Mouse (Mus musculus): ENCODE results near the gene Mrpl16. TPM values are rescaled to one million over a fixed set of nuclear protein-coding genes. Genes with fewer than 3 reads are reported as not detected.
A peak's percentile ranks its signal among the peaks of the same experiment; 100 is the strongest.

The Mrpl16 gene
- total and polyA plus RNA-seq, 3 experiments, result 27.1 to 91.4 (median 53.1) TPM

GRCm38 (mm10) chr19:11814742-11815333, 44.6 kb downstream of the Mrpl16 start:
- DNase-seq (ENCODE audit: low spot score), result no peak
- TF ChIP-seq TAL1 (conservative IDR thresholded peaks at IDR 0.05; ENCODE audit: low read depth, low read length) (no peak), GATA2 (IDR thresholded peaks at IDR 0.05; ENCODE audit: borderline replicate concordance, low read depth, low read length) (no peak), CTCF (IDR thresholded peaks at IDR 0.05; ENCODE audit: low read depth, low read length) (no peak), POLR2AphosphoS5 (IDR thresholded peaks at IDR 0.05; ENCODE audit: insufficient replicate concordance, low read depth, low read length) (no peak), GATA1 (IDR thresholded peaks at IDR 0.05; ENCODE audit: borderline replicate concordance, low read length) (no peak)
- H3K36me3 ChIP-seq (replicated peaks), result no peaks in the 10 kb centered on the region
- no peaks in the 10 kb centered on the region for H3K9me3 ChIP-seq (replicated peaks)
- peaks cover 39% of the 10 kb centered on the region for H3K27me3 ChIP-seq (ENCODE audit: insufficient read depth, low read length)
- H3K4me1 ChIP-seq (ENCODE audit: insufficient read depth, low read depth, low read length), result no peaks in the 10 kb centered on the region
- ATAC-seq (ENCODE audit: extremely low read depth, insufficient number of reproducible peaks, low FRiP score, poor library complexity, severe bottlenecking), result no peak
- no peak overlapping the region for H3K4me3 ChIP-seq (ENCODE audit: low read depth, low read length)

GRCm38 (mm10) chr19:11816706-11817105, 46.5 kb downstream of the Mrpl16 start:
- Histone ChIP-seq H3K4me3 (ENCODE audit: low read depth, low read length) (no peak overlapping the region), H3K4me1 (ENCODE audit: insufficient read depth, low read depth, low read length) (no peaks in the 10 kb centered on the region), H3K36me3 (replicated peaks) (no peaks in the 10 kb centered on the region), H3K9me3 (replicated peaks) (no peaks in the 10 kb centered on the region), H3K27me3 (ENCODE audit: insufficient read depth, low read length) (peaks cover 33% of the 10 kb centered on the region)
- TF ChIP-seq CTCF (IDR thresholded peaks at IDR 0.05; ENCODE audit: low read depth, low read length), result no peak
- TF ChIP-seq POLR2AphosphoS5 (IDR thresholded peaks at IDR 0.05; ENCODE audit: insufficient replicate concordance, low read depth, low read length), result no peak
- TF ChIP-seq GATA1 (IDR thresholded peaks at IDR 0.05; ENCODE audit: borderline replicate concordance, low read length), result no peak
- no peak for TF ChIP-seq TAL1 (conservative IDR thresholded peaks at IDR 0.05; ENCODE audit: low read depth, low read length)
- no peak for TF ChIP-seq GATA2 (IDR thresholded peaks at IDR 0.05; ENCODE audit: borderline replicate concordance, low read depth, low read length)
- no peak for ATAC-seq (ENCODE audit: extremely low read depth, insufficient number of reproducible peaks, low FRiP score, poor library complexity, severe bottlenecking)
- no peak for DNase-seq (ENCODE audit: low spot score)

GRCm38 (mm10) chr19:11817586-11817985, 47.4 kb downstream of the Mrpl16 start:
- no peak overlapping the region for H3K4me3 ChIP-seq (ENCODE audit: low read depth, low read length)
- no peaks in the 10 kb centered on the region for H3K4me1 ChIP-seq (ENCODE audit: insufficient read depth, low read depth, low read length)
- DNase-seq (ENCODE audit: low spot score) (no peak), ATAC-seq (ENCODE audit: extremely low read depth, insufficient number of reproducible peaks, low FRiP score, poor library complexity, severe bottlenecking) (no peak)
- H3K9me3 ChIP-seq (replicated peaks), result no peaks in the 10 kb centered on the region
- TF ChIP-seq GATA1 (IDR thresholded peaks at IDR 0.05; ENCODE audit: borderline replicate concordance, low read length), result no peak
- TF ChIP-seq GATA2 (IDR thresholded peaks at IDR 0.05; ENCODE audit: borderline replicate concordance, low read depth, low read length), result no peak
- TF ChIP-seq CTCF (IDR thresholded peaks at IDR 0.05; ENCODE audit: low read depth, low read length), result no peak
- TF ChIP-seq TAL1 (conservative IDR thresholded peaks at IDR 0.05; ENCODE audit: low read depth, low read length), result no peak
- TF ChIP-seq POLR2AphosphoS5 (IDR thresholded peaks at IDR 0.05; ENCODE audit: insufficient replicate concordance, low read depth, low read length), result no peak
- H3K36me3 ChIP-seq (replicated peaks), result no peaks in the 10 kb centered on the region
- peaks cover 33% of the 10 kb centered on the region for H3K27me3 ChIP-seq (ENCODE audit: insufficient read depth, low read length)

DNA sequence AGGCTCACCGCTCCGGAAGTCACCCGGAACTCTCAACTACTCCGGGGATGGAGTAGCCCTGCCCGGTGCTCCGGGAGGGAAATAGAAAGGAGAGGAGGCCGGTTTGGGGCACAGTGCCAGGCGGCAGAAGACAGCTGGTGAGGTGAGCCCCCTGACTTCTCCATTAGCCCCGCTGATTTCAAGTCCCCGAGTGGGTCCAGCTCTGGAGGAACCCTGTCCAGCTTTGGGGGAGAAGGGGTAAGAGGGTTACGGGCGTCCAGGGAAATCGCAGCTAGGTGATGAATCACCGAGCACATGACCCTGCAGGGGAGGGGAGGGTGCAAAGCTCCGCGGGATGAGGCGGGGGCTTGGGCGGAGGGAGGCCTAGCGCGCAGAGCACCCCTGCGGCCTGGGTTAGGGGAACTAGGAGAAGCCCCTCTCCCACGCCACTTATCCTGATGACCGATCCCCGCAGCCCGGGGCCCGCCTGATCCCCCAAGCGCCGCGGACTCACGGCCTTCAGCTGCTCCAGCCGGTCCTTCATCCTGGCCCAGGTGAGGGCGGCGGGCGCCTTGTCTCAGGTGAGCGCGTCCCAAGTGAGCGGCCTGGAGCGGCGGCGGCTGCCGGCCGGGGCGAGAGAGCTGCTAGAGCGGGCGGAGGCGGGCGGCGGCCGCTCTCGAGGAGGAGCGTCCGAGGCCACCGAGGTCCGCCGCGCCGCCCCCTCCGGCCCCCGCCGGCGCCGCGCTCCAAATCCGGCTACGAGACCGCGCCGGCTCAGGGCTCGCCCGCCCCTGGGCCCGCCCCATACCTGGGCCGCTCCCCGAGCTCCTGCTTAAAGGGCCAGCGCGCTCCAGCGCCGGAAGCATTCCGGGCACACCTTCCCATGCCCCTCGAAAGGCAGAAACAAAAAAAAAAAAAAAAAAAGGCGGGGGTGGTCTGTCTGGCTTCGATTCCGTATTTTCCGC, 48.3 kb downstream of the Mrpl16 start:
- no peak overlapping the region for H3K4me3 ChIP-seq (ENCODE audit: low read depth, low read length)
- peaks cover 31% of the 10 kb centered on the region for H3K27me3 ChIP-seq (ENCODE audit: insufficient read depth, low read length)
- no peak for DNase-seq (ENCODE audit: low spot score)
- no peak for ATAC-seq (ENCODE audit: extremely low read depth, insufficient number of reproducible peaks, low FRiP score, poor library complexity, severe bottlenecking)
- H3K4me1 ChIP-seq (ENCODE audit: insufficient read depth, low read depth, low read length), result no peaks in the 10 kb centered on the region
- TF ChIP-seq POLR2AphosphoS5 (IDR thresholded peaks at IDR 0.05; ENCODE audit: insufficient replicate concordance, low read depth, low read length) (no peak), GATA1 (IDR thresholded peaks at IDR 0.05; ENCODE audit: borderline replicate concordance, low read length) (no peak), GATA2 (IDR thresholded peaks at IDR 0.05; ENCODE audit: borderline replicate concordance, low read depth, low read length) (no peak), CTCF (IDR thresholded peaks at IDR 0.05; ENCODE audit: low read depth, low read length) (no peak), TAL1 (conservative IDR thresholded peaks at IDR 0.05; ENCODE audit: low read depth, low read length) (no peak)
- no peaks in the 10 kb centered on the region for H3K9me3 ChIP-seq (replicated peaks)
- H3K36me3 ChIP-seq (replicated peaks), result no peaks in the 10 kb centered on the region

DNA sequence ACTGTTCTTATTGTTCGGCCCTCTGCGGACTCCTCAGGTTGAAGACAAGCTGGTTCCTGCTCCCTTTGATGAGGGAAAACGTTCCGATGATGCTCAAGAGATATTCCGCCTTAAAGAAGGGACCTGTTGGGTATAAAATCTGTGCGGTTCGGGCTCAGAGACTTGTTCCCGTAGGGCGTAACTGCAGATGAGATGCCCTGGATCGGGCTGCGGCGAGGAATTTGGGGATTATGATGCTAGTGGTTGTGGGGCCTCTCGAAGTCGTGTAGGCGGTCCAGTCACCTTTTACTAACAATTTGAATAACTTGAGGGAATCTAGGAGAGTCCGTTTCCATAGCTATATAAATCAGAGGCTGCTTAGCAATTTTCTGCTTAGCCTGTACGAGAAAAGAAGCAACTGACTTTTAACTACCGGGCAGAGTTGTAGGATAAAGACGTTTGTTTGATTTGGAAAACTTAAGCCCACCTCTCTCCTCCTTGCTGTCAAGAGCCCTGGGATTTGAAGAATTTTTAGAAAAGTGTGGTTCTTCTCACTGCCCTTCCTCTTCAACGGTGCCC, 49.0 kb downstream of the Mrpl16 start, which contains the start of gene Stx3:
Gene Stx3, minus strand, starts transcription at position 261 of the 558 bp plus-strand sequence.
- no peak for DNase-seq (ENCODE audit: low spot score)
- Histone ChIP-seq H3K36me3 (replicated peaks) (no peaks in the 10 kb centered on the region), H3K4me1 (ENCODE audit: insufficient read depth, low read depth, low read length) (no peaks in the 10 kb centered on the region), H3K9me3 (replicated peaks) (no peaks in the 10 kb centered on the region), H3K27me3 (ENCODE audit: insufficient read depth, low read length) (peaks cover 23% of the 10 kb centered on the region), H3K4me3 (ENCODE audit: low read depth, low read length) (no peak within 1 kb of the TSS)
- no peak for ATAC-seq (ENCODE audit: extremely low read depth, insufficient number of reproducible peaks, low FRiP score, poor library complexity, severe bottlenecking)
- TF ChIP-seq GATA1 (IDR thresholded peaks at IDR 0.05; ENCODE audit: borderline replicate concordance, low read length), result no peak
- no peak for TF ChIP-seq TAL1 (conservative IDR thresholded peaks at IDR 0.05; ENCODE audit: low read depth, low read length)
- TF ChIP-seq CTCF (IDR thresholded peaks at IDR 0.05; ENCODE audit: low read depth, low read length), result no peak
- TF ChIP-seq GATA2 (IDR thresholded peaks at IDR 0.05; ENCODE audit: borderline replicate concordance, low read depth, low read length), result no peak
- no peak for TF ChIP-seq POLR2AphosphoS5 (IDR thresholded peaks at IDR 0.05; ENCODE audit: insufficient replicate concordance, low read depth, low read length)

GRCm38 (mm10) chr19:11819800-11820199, 49.6 kb downstream of the Mrpl16 start:
- DNase-seq (ENCODE audit: low spot score) (no peak), ATAC-seq (ENCODE audit: extremely low read depth, insufficient number of reproducible peaks, low FRiP score, poor library complexity, severe bottlenecking) (no peak)
- Histone ChIP-seq H3K4me3 (ENCODE audit: low read depth, low read length) (no peak overlapping the region), H3K9me3 (replicated peaks) (no peaks in the 10 kb centered on the region), H3K36me3 (replicated peaks) (no peaks in the 10 kb centered on the region), H3K27me3 (ENCODE audit: insufficient read depth, low read length) (peaks cover 19% of the 10 kb centered on the region), H3K4me1 (ENCODE audit: insufficient read depth, low read depth, low read length) (no peaks in the 10 kb centered on the region)
- TF ChIP-seq TAL1 (conservative IDR thresholded peaks at IDR 0.05; ENCODE audit: low read depth, low read length) (no peak), CTCF (IDR thresholded peaks at IDR 0.05; ENCODE audit: low read depth, low read length) (0 out of 2 replicates have a peak, but pooled peaks have one; percentile 13), GATA2 (IDR thresholded peaks at IDR 0.05; ENCODE audit: borderline replicate concordance, low read depth, low read length) (no peak), POLR2AphosphoS5 (IDR thresholded peaks at IDR 0.05; ENCODE audit: insufficient replicate concordance, low read depth, low read length) (no peak)
